Mouse (Mus musculus) kidney, embryonic 16.5 days (tissue): ENCODE results near the gene Hoxb8. TPM values are rescaled to one million over a fixed set of nuclear protein-coding genes. Genes with fewer than 3 reads are reported as not detected.
A peak's percentile ranks its signal among the peaks of the same experiment; 100 is the strongest.

Experiments
- ATAC-seq: fragments of 200-750 bp; cut with Nextera tagmentation; 2 replicates; pipeline ENCODE4 v1.8.0; 2017; ENCODE audit warnings: moderate TSS enrichment; ENCODE audit not compliant: low FRiP score, low TSS enrichment
- H3K27ac ChIP-seq: fragments of 300-500 bp; sonication (generic); 2 replicates; pipeline ENCODE4 v1.5.1; 2014; ENCODE audit warnings: low read length
- H3K27me3 ChIP-seq: fragments of 300-500 bp; sonication (generic); 2 replicates; pipeline ENCODE4 v1.6.1; 2014; ENCODE audit warnings: low read length, control low read depth, mixed read lengths; ENCODE audit not compliant: insufficient read depth
- H3K36me3 ChIP-seq: fragments of 300-500 bp; sonication (generic); 2 replicates; pipeline ENCODE4 v1.6.1; 2014; ENCODE audit warnings: low read length, control low read depth, mixed read lengths; ENCODE audit not compliant: insufficient read depth
- H3K4me1 ChIP-seq: fragments of 300-500 bp; sonication (generic); 2 replicates; pipeline ENCODE4 v1.6.1; 2014; ENCODE audit warnings: low read length, control low read depth, mixed read lengths; ENCODE audit not compliant: insufficient read depth
- H3K4me2 ChIP-seq: fragments of 300-500 bp; sonication (generic); replicated peaks from 2 replicates; pipeline ENCODE4 v1.6.1; 2014; ENCODE audit warnings: low read depth, low read length
- H3K4me3 ChIP-seq: fragments of 300-500 bp; sonication (generic); 2 replicates; pipeline ENCODE4 v1.5.1; 2014; ENCODE audit warnings: mild to moderate bottlenecking, low read length
- H3K9ac ChIP-seq: fragments of 300-500 bp; sonication (generic); replicated peaks from 2 replicates; pipeline ENCODE4 v1.6.1; 2014; ENCODE audit warnings: low read length
- H3K9me3 ChIP-seq: fragments of 300-500 bp; sonication (generic); 2 replicates; pipeline ENCODE4 v1.6.1; 2016; ENCODE audit warnings: low read length, control low read depth
- WGBS: fragments of 180-500 bp; shearing (Covaris S2); extraction: QIAGEN DNeasy Blood & Tissue Kit; methylation state at CpG from one replicate; pipeline ENCODE4 v1.1.7; 2014; 5-methylcytosine and 5-hydroxymethylcytosine counted together
- polyA plus RNA-seq: library from polyadenylated mRNA; unstranded; fragments of >200 nt; fragmentation: Nextera tagmentation; extraction: Ambion mirVana; gene quantifications from 2 replicates; pipeline ENCODE4 v1.2.1, GENCODE M21; 2015

The Hoxb8 gene
- polyA plus RNA-seq, 1 experiment from 2014 or later: 9.5 TPM

GRCm38 (mm10) chr11:96267021-96267920 lies 14.4 kb upstream of the Hoxb8 start:
- WGBS: 59% methylated on average over 7 of the region's 7 CpGs
- Histone ChIP-seq H3K4me3 (no peak overlapping the region), H3K27me3 (no peaks in the 10 kb centered on the region; the same call in 1 of the 2 replicates), H3K36me3 (peaks cover 13% of the 10 kb centered on the region; the same call in 1 of the 2 replicates), H3K9ac (no peak overlapping the region; the same call in 1 of the 2 replicates), H3K9me3 (no peaks in the 10 kb centered on the region), H3K4me2 (no peak overlapping the region), H3K4me1 (peaks cover 69% of the 10 kb centered on the region), H3K27ac (peak overlapping the region; percentile 81; the same call in 1 of the 2 replicates)
- ATAC-seq: no peak

GRCm38 (mm10) chr11:96268031-96268745 lies 13.5 kb upstream of the Hoxb8 start:
- Histone ChIP-seq H3K9ac (peak overlapping the region; percentile 51), H3K27ac (no peak overlapping the region), H3K9me3 (no peaks in the 10 kb centered on the region), H3K4me2 (no peak overlapping the region), H3K4me1 (peaks cover 65% of the 10 kb centered on the region), H3K4me3 (no peak overlapping the region), H3K36me3 (peaks cover 9% of the 10 kb centered on the region; the same call in 1 of the 2 replicates), H3K27me3 (no peaks in the 10 kb centered on the region; the same call in 1 of the 2 replicates)
- WGBS: 64% methylated on average over 1 of the region's 1 CpGs
- no peak for ATAC-seq

- Histone ChIP-seq H3K4me2 (peak overlapping the region; percentile 86), H3K36me3 (peaks cover 7% of the 10 kb centered on the region; the same call in 1 of the 2 replicates), H3K9ac (peak overlapping the region; percentile 85), H3K27ac (peak overlapping the region; percentile 96), H3K4me1 (peaks cover 64% of the 10 kb centered on the region), H3K4me3 (peak overlapping the region; percentile 71), H3K27me3 (no peaks in the 10 kb centered on the region; the same call in 1 of the 2 replicates), H3K9me3 (no peaks in the 10 kb centered on the region)
- WGBS: 1% methylated on average over 19 of the region's 19 CpGs
- ATAC-seq: no peak
Observed at GRCm38 (mm10) chr11:96269869-96270268, 11.8 kb upstream of the Hoxb8 start.

- H3K36me3 ChIP-seq: 0 out of 2 replicates have a peak, but pooled peaks cover 5% of the 10 kb centered on the region
Observed at GRCm38 (mm10) chr11:96270996-96271540, 10.6 kb upstream of the Hoxb8 start, which contains the start of gene Hoxb9. Gene Hoxb9, plus strand, starts transcription at chr11:96271457.

GRCm38 (mm10) chr11:96271541-96272011 lies 10.1 kb upstream of the Hoxb8 start:
- H3K9ac ChIP-seq: peak overlapping the region; percentile 85
- under 1% methylated on average over 52 of the region's 52 CpGs for WGBS

More at GRCm38 (mm10) chr11:96270996-96271540, 10.6 kb upstream of the Hoxb8 start, which contains the start of gene Hoxb9:
- WGBS: under 1% methylated on average over 40 of the region's 40 CpGs
- peak within 1 kb of the TSS; percentile 96 for H3K27ac ChIP-seq
- peak within 1 kb of the TSS; percentile 71 for H3K4me3 ChIP-seq
- peak within 1 kb of the TSS; percentile 86 for H3K4me2 ChIP-seq
- H3K9me3 ChIP-seq: no peaks in the 10 kb centered on the region
- peak within 1 kb of the TSS; percentile 85 for H3K9ac ChIP-seq
- no peaks in the 10 kb centered on the region; the same call in 1 of the 2 replicates for H3K27me3 ChIP-seq
- ATAC-seq: peak; percentile 57
- H3K4me1 ChIP-seq: peaks cover 60% of the 10 kb centered on the region

GRCm38 (mm10) chr11:96272024-96272921 lies 9.4 kb upstream of the Hoxb8 start:
- peak; percentile 66 for ATAC-seq
- 0 out of 2 replicates have a peak, but pooled peaks cover 2% of the 10 kb centered on the region for H3K36me3 ChIP-seq
- no peaks in the 10 kb centered on the region; the same call in 1 of the 2 replicates for H3K27me3 ChIP-seq
- peak overlapping the region; percentile 71 for H3K4me3 ChIP-seq
- H3K4me2 ChIP-seq: peak overlapping the region; percentile 86
- H3K27ac ChIP-seq: peak overlapping the region; percentile 96
- H3K4me1 ChIP-seq: peaks cover 64% of the 10 kb centered on the region
- WGBS: under 1% methylated on average over 54 of the region's 58 CpGs
- H3K9me3 ChIP-seq: no peaks in the 10 kb centered on the region
- H3K9ac ChIP-seq: peak overlapping the region; percentile 85

More at GRCm38 (mm10) chr11:96271541-96272011, 10.1 kb upstream of the Hoxb8 start:
- H3K4me3 ChIP-seq: peak overlapping the region; percentile 71
- no peaks in the 10 kb centered on the region; the same call in 1 of the 2 replicates for H3K27me3 ChIP-seq
- peaks cover 61% of the 10 kb centered on the region for H3K4me1 ChIP-seq
- peak overlapping the region; percentile 86 for H3K4me2 ChIP-seq
- H3K27ac ChIP-seq: peak overlapping the region; percentile 96
- ATAC-seq: peak; percentile 76
- no peaks in the 10 kb centered on the region for H3K9me3 ChIP-seq
- H3K36me3 ChIP-seq: 0 out of 2 replicates have a peak, but pooled peaks cover 3% of the 10 kb centered on the region

- no peaks in the 10 kb centered on the region for H3K36me3 ChIP-seq
- peak overlapping the region; percentile 71 for H3K4me3 ChIP-seq
- H3K27ac ChIP-seq: peak overlapping the region; percentile 16; the same call in 1 of the 2 replicates
- H3K27me3 ChIP-seq: no peaks in the 10 kb centered on the region; the same call in 1 of the 2 replicates
- H3K4me1 ChIP-seq: peaks cover 68% of the 10 kb centered on the region
- no peaks in the 10 kb centered on the region for H3K9me3 ChIP-seq
- WGBS: 51% methylated on average over 10 of the region's 10 CpGs
- ATAC-seq: no peak
- H3K4me2 ChIP-seq: peak overlapping the region; percentile 86
- peak overlapping the region; percentile 85; the same call in 1 of the 2 replicates for H3K9ac ChIP-seq
Observed at GRCm38 (mm10) chr11:96274428-96274827, 7.3 kb upstream of the Hoxb8 start.

GRCm38 (mm10) chr11:96275896-96276295 lies 5.8 kb upstream of the Hoxb8 start:
- no peaks in the 10 kb centered on the region for H3K27me3 ChIP-seq
- H3K4me3 ChIP-seq: no peak overlapping the region
- no peak for ATAC-seq
- peaks cover 65% of the 10 kb centered on the region for H3K4me1 ChIP-seq
- H3K9me3 ChIP-seq: no peaks in the 10 kb centered on the region
- H3K4me2 ChIP-seq: peak overlapping the region; percentile 90
- H3K9ac ChIP-seq: peak overlapping the region; percentile 78
- peak overlapping the region; percentile 86 for H3K27ac ChIP-seq
- no peaks in the 10 kb centered on the region for H3K36me3 ChIP-seq
- WGBS: 33% methylated on average over 4 of the region's 4 CpGs
